Mouse (Mus musculus) liver, embryonic 13.5 days (tissue): ENCODE data around the gene Atg2b. TPM values are rescaled to one million over a fixed set of nuclear protein-coding genes. Genes with fewer than 3 reads are reported as not detected.
A peak's percentile ranks its signal among the peaks of the same experiment; 100 is the strongest.

ENCODE experiments used
- ATAC-seq: fragments of 200-750 bp; cut with Nextera tagmentation; 2 replicates; pipeline ENCODE4 v1.8.0; 2017; ENCODE audit warnings: low read depth, mild to moderate bottlenecking, moderate number of reproducible peaks, moderate library complexity
- DNase-seq: peaks from one replicate; pipeline ENCODE4 v3.0.0; 2022
- H3K27ac ChIP-seq: fragments of 300-500 bp; sonication (generic); 2 replicates; pipeline ENCODE4 v1.5.1; 2015; ENCODE audit warnings: moderate library complexity, mild to moderate bottlenecking, inconsistent platforms
- H3K27me3 ChIP-seq: fragments of 300-500 bp; sonication (generic); 2 replicates; pipeline ENCODE4 v1.6.1; 2015; ENCODE audit warnings: mild to moderate bottlenecking, inconsistent platforms
- H3K36me3 ChIP-seq: fragments of 300-500 bp; sonication (generic); 2 replicates; pipeline ENCODE4 v1.6.1; 2015; ENCODE audit warnings: mild to moderate bottlenecking, inconsistent platforms
- H3K4me1 ChIP-seq: fragments of 300-500 bp; sonication (generic); replicated peaks from 2 replicates; pipeline ENCODE4 v1.6.1; 2015; ENCODE audit warnings: inconsistent platforms
- H3K4me2 ChIP-seq: fragments of 300-500 bp; sonication (generic); 2 replicates; pipeline ENCODE4 v1.6.1; 2015; ENCODE audit warnings: inconsistent platforms, mild to moderate bottlenecking, moderate library complexity
- H3K4me3 ChIP-seq: fragments of 300-500 bp; sonication (generic); replicated peaks from 2 replicates; pipeline ENCODE4 v1.5.1; 2015; ENCODE audit warnings: mild to moderate bottlenecking, inconsistent platforms
- H3K9ac ChIP-seq: fragments of 300-500 bp; sonication (generic); 2 replicates; pipeline ENCODE4 v1.6.1; 2015; ENCODE audit warnings: mild to moderate bottlenecking, inconsistent platforms
- H3K9me3 ChIP-seq: fragments of 300-500 bp; sonication (generic); replicated peaks from 2 replicates; pipeline ENCODE4 v1.6.1; 2016; ENCODE audit warnings: inconsistent platforms
- WGBS: fragments of 180-500 bp; shearing (Covaris S2); methylation state at CpG from one replicate; pipeline ENCODE4 v1.1.7; 2015; ENCODE audit not compliant: insufficient replicate concordance; 5-methylcytosine and 5-hydroxymethylcytosine counted together
- polyA plus RNA-seq: library from polyadenylated mRNA; unstranded; fragments of >200 nt; fragmentation: Nextera tagmentation; extraction: Ambion mirVana; gene quantifications from 2 replicates; pipeline ENCODE4 v1.2.1, GENCODE M21; 2015

The Atg2b gene
- polyA plus RNA-seq, 1 experiment from 2014 or later = 7.5 TPM

DNA sequence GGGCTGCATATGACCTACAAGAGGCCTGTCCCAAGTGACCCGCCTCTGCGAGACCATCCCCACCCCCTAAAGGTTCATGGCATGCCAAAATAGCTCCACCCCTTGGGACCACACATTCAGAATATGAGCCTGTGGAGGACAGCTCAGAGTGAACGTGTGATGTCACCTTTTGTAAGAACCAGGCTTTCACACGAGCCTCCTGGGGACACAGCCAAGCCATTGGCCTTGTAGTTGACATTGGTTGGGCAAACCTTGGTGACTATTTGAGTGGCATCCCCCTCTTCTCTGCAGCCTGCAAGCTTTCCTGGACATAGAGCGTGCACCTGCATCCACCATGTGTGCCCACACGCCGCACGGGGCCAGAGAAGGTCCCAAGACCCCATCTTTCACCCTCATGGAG, 97.5 kb downstream of the Atg2b start:
- 76% methylated on average over 8 of the region's 8 CpGs for WGBS
- DNase-seq = no peak
- H3K27ac ChIP-seq = no peak overlapping the region
- no peaks in the 10 kb centered on the region for H3K9me3 ChIP-seq
- H3K4me3 ChIP-seq = no peak overlapping the region
- no peak overlapping the region for H3K9ac ChIP-seq
- H3K4me1 ChIP-seq = peaks cover 18% of the 10 kb centered on the region
- H3K36me3 ChIP-seq = no peaks in the 10 kb centered on the region
- H3K27me3 ChIP-seq = peaks cover 9% of the 10 kb centered on the region; the same call in 1 of the 2 replicates
- ATAC-seq = no peak
- H3K4me2 ChIP-seq = no peak overlapping the region

GRCm38 (mm10) chr12:105584851-105585250, 100.2 kb downstream of the Atg2b start:
- Histone ChIP-seq H3K9me3 (no peaks in the 10 kb centered on the region), H3K4me3 (no peak overlapping the region)

GRCm38 (mm10) chr12:105583484-105583883, 101.5 kb downstream of the Atg2b start:
- Histone ChIP-seq H3K27ac (no peak overlapping the region), H3K27me3 (peaks cover 12% of the 10 kb centered on the region; the same call in 1 of the 2 replicates), H3K4me3 (no peak overlapping the region), H3K4me1 (peaks cover 18% of the 10 kb centered on the region), H3K36me3 (no peaks in the 10 kb centered on the region), H3K9ac (no peak overlapping the region), H3K9me3 (no peaks in the 10 kb centered on the region), H3K4me2 (no peak overlapping the region)
- WGBS = 20% methylated on average over 2 of the region's 2 CpGs
- ATAC-seq (peak; percentile 84), DNase-seq (peak; percentile 66)

More at GRCm38 (mm10) chr12:105584851-105585250, 100.2 kb downstream of the Atg2b start:
- Histone ChIP-seq H3K9ac (no peak overlapping the region), H3K4me1 (peaks cover 18% of the 10 kb centered on the region), H3K27me3 (peaks cover 12% of the 10 kb centered on the region; the same call in 1 of the 2 replicates), H3K27ac (no peak overlapping the region), H3K36me3 (no peaks in the 10 kb centered on the region), H3K4me2 (no peak overlapping the region)
- ATAC-seq (peak; percentile 37), DNase-seq (peak; percentile 42)
- 9% methylated on average over 12 of the region's 12 CpGs for WGBS

DNA sequence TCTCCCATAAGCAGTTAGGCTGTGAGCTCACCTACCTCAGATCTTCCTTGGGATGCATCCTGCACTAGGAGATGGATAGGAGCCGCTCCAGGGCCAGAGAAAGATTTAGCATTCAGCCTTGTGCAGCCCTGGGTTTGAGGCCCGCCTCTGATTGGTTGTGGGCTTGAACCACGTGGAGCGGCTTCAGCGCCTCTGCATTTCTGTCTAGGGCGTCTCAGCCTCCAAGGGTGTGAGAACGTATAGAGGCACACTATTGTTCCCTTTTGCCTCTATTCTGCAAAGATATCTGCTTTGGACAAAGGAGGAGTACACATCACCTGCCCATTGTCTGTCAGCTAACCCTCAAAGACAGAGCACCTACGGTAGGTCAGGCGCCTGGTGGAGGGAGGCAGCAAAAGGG, 102.5 kb downstream of the Atg2b start:
- 64% methylated on average over 9 of the region's 9 CpGs for WGBS
- no peak overlapping the region for H3K9ac ChIP-seq
- no peak overlapping the region for H3K27ac ChIP-seq
- H3K36me3 ChIP-seq = no peaks in the 10 kb centered on the region
- H3K4me1 ChIP-seq = peaks cover 18% of the 10 kb centered on the region
- peaks cover 6% of the 10 kb centered on the region; the same call in 1 of the 2 replicates for H3K27me3 ChIP-seq
- DNase-seq = no peak
- no peaks in the 10 kb centered on the region for H3K9me3 ChIP-seq
- no peak for ATAC-seq
- H3K4me2 ChIP-seq = no peak overlapping the region
- H3K4me3 ChIP-seq = no peak overlapping the region

- Histone ChIP-seq H3K9ac (no peak overlapping the region), H3K9me3 (no peaks in the 10 kb centered on the region), H3K4me2 (no peak overlapping the region), H3K36me3 (no peaks in the 10 kb centered on the region), H3K4me1 (peaks cover 18% of the 10 kb centered on the region), H3K4me3 (no peak overlapping the region), H3K27me3 (0 out of 2 replicates have a peak, but pooled peaks cover 3% of the 10 kb centered on the region), H3K27ac (no peak overlapping the region)
- 60% methylated on average over 17 of the region's 17 CpGs for WGBS
- DNase-seq (no peak), ATAC-seq (no peak)
These were observed 104.5 kb downstream of the Atg2b start for GRCm38 (mm10) chr12:105580490-105580889.

DNA sequence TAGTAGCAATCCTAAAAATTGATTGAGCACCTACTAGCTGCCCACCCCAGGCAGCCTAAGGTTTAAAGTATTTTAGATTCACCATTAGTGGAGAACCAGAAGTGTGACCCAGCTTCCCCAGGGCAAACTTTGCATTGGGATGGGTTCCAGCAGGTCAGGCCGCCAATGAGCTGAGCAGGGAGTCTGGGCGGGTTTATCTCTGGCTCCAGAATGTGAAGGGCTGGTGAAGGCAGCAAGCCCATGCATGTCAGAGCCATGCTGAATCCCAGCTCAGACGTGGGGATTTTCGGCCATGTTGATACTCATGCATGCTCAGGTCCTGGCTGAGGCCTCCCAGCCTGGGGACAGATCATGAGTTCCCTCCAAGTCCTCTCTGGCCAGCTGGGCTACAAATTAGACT, 110.7 kb downstream of the Atg2b start:
- WGBS = 63% methylated on average over 4 of the region's 4 CpGs

GRCm38 (mm10) chr12:105572622-105573021, 112.4 kb downstream of the Atg2b start:
- H3K4me2 ChIP-seq = no peak overlapping the region
- WGBS = 68% methylated on average over 2 of the region's 2 CpGs
- ATAC-seq (no peak), DNase-seq (no peak)
- no peak overlapping the region for H3K27ac ChIP-seq
- no peaks in the 10 kb centered on the region for H3K4me1 ChIP-seq
- H3K9ac ChIP-seq = no peak overlapping the region
- no peaks in the 10 kb centered on the region for H3K9me3 ChIP-seq
- H3K27me3 ChIP-seq = no peaks in the 10 kb centered on the region
- no peak overlapping the region for H3K4me3 ChIP-seq
- H3K36me3 ChIP-seq = no peaks in the 10 kb centered on the region

More for the DNA sequence above, 110.7 kb downstream of the Atg2b start:
- Histone ChIP-seq H3K4me1 (no peaks in the 10 kb centered on the region), H3K9me3 (no peaks in the 10 kb centered on the region), H3K36me3 (no peaks in the 10 kb centered on the region), H3K9ac (no peak overlapping the region), H3K27me3 (no peaks in the 10 kb centered on the region), H3K4me3 (no peak overlapping the region), H3K4me2 (no peak overlapping the region), H3K27ac (no peak overlapping the region)
- DNase-seq = no peak
- ATAC-seq = no peak

- DNase-seq (no peak), ATAC-seq (no peak)
- no peak overlapping the region for H3K4me3 ChIP-seq
- no peak overlapping the region for H3K9ac ChIP-seq
- no peaks in the 10 kb centered on the region for H3K4me1 ChIP-seq
- H3K27ac ChIP-seq = no peak overlapping the region
- H3K27me3 ChIP-seq = no peaks in the 10 kb centered on the region
- no peak overlapping the region for H3K4me2 ChIP-seq
- 58% methylated on average over 3 of the region's 3 CpGs for WGBS
- H3K9me3 ChIP-seq = no peaks in the 10 kb centered on the region
- H3K36me3 ChIP-seq = no peaks in the 10 kb centered on the region
These were observed 113.1 kb downstream of the Atg2b start for GRCm38 (mm10) chr12:105571867-105572266.

Other genes with a start within 250 kb of the Atg2b start
- 0.05 and 0.09 TPM in 2 replicates for gene D430019H16Rik, start 231.4 kb downstream of the Atg2b start, polyA plus RNA-seq
- gene Bdkrb2, start 122.0 kb downstream of the Atg2b start, polyA plus RNA-seq = not detected in 2 replicates
- gene Bdkrb1, start 82.1 kb downstream of the Atg2b start, polyA plus RNA-seq = 0.08 and 0.16 TPM in 2 replicates
- gene Gskip, start 382 bp downstream of the Atg2b start, polyA plus RNA-seq = 13.2 and 14.4 TPM in 2 replicates
- 0.03 and 0.07 TPM in 2 replicates for gene Ak7, start 20.8 kb upstream of the Atg2b start, polyA plus RNA-seq
- 120 and 165 TPM in 2 replicates for gene Papola, start 99.5 kb upstream of the Atg2b start, polyA plus RNA-seq